Mouse (Mus musculus) cerebellum, adult (tissue): ENCODE measurements around the gene Rapgefl1.

ENCODE experiments used
- ATAC-seq: cut with Nextera tagmentation; 2 replicates; pipeline ENCODE4 v1.9.2; 2017; ENCODE audit warnings: mild to moderate bottlenecking, moderate library complexity, mixed read lengths; ENCODE audit not compliant: insufficient number of reproducible peaks, low FRiP score, low TSS enrichment

The Rapgefl1 gene

GRCm38 (mm10) chr11:98850100-98851093 lies 13.8 kb downstream of the Rapgefl1 start:
- ATAC-seq, result no peak

DNA sequence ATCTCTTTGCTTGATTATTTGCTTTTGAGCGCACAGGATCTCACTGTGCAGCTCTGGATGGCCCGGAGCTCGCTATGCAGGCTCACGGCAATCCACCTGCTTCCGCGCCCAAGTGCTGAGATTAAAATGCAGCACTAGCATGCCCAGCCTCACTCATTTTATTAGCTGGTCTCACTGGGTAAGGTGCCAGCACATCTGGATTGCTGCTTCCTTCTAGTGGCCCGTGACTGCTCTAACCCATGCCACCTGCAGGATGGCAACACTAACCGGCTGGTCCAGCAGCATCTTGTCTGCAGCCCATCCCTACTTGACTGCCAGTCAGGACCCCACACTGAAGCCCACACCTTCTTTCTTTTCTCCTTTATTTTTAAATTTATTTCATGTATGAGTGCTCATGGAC lies 17.5 kb downstream of the Rapgefl1 start:
- ATAC-seq, result no peak

- ATAC-seq, result no peak
Measured at GRCm38 (mm10) chr11:98854659-98855058, 18.1 kb downstream of the Rapgefl1 start.

GRCm38 (mm10) chr11:98858759-98859731 lies 22.5 kb downstream of the Rapgefl1 start:
- ATAC-seq, result 0 out of 2 replicates have a peak, but pooled peaks have one; percentile 52

DNA sequence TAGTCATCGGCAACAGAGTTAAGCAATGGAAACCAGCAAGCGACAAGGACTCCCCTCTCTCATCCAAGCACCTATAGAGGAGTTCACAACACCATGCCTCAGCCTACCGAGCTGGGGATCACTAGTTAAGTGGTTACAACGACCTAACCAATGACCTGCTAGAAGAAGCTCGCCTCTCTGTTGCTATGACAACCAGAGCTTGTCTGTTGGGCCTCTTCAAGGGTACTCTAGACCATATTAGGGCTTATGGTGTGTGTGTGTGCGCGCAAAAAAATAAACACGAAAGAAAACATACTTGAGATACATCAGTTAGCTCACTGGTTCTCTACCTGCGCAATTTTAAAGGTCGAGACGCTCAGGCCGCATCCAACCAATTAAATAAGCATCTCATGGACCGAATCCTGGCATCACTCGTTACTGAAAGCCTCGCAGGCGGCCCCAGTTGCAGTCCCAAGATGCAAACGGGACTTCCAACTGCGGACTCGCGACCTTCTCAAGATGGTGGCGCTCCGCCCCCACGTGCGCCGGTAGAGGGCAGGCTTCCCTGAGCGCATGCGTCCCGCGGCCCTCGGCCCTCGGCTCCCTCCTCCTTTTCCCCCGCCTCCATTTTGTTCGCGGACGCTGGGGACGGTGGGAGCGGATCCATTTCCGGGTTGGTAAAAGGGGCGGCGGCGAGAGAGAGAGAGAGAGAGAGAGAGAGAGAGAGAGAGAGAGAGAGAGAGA lies 26.6 kb downstream of the Rapgefl1 start, which contains the start of gene Wipf2:
Wipf2 (plus strand) TSS at position 611 of the 723 bp plus-strand sequence.
- peak; percentile 78; the same call in 1 of the 2 replicates for ATAC-seq

DNA sequence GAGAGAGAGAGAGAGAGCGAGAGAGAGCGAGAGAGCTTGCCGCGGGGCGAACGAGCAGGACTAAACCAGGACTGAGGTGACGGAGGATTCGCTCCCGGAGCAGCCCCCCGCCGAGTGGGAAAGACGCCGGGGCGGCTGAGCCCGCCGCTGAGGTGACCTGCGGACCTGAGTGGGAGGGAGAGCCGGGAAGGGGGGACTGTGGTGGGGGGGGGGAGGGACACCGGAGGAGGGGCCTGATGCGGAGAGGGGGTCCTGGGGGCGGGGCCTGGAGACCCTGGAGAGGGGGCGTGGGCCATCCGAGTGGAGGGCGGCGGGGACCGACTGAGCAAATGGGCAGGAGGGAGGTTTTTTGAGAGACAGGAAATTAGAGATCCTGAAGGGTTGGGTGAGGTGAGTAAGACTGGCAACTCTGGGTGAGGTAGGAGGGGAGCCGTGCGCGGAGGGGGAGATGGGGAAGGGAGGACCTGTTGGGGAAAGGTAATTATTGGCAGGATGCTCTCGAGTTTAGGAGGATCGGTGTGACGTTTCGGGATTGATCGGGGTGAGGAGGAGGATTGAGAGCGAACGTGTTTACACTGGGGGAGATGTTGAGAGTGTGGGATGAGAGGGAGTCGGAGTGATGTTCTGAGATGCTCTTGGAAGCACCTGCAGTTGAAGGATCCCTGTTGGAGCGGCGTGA lies 27.3 kb downstream of the Rapgefl1 start:
- no peak for ATAC-seq

DNA sequence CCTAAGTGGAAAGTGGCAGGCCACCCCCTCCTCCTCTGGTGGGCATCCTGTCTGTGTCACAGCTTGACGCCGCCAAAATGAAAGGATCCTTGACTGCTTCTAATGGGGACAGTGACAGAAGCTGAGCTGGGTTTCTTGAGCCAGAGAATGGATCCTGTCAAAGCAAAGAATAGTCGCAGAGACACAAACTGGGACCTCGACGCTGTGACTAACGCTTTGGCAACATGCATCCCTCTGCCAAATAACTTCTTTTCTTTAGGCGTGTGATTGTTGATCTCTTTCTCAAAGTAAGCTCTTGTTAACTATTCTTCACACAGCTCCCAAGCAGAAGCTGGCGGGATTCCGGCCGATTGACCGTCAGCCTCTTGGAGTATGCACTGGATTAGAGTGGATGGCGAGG lies 30.7 kb downstream of the Rapgefl1 start:
- ATAC-seq, result no peak

- no peak for ATAC-seq
Measured at GRCm38 (mm10) chr11:98869906-98870305, 33.3 kb downstream of the Rapgefl1 start.

DNA sequence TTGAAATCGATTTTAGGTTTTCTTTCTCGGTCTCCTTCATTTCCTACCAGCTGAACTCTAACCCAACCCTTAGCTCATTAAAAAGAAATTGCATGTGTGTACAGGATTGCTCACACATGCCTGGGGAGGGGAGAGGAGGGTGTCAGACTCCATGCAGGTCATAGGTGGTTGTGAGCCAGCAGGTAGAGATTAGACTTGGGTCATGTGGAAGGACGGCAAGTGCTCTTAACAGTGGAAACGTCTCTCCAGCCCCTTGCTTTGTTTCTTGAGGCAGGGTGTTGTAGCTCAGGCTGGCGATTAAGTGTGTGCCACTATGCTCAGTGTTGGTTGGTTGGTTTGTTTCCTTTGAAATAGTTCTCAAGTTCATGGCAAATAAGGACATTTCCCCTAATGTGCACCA lies 34.2 kb downstream of the Rapgefl1 start:
- no peak for ATAC-seq

DNA sequence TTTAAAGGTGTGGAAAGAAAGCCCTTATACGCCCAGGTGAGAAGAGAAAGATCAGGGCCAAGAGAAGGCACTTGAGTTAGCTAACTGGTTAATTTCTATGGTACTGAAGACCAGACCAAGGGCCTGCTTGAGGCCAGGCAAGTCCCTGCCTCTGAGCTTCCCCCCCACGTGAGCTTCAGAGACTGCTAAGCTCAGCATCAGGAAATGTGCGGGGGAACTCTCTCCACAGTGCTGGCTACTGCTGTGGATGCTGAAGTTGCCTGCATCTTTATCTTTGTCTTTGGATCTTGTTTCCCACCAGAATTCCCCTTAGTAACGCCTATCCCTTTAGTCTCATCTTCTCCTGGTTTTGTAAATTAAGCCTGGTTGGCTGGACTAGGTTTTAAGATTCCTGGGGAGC lies 34.8 kb downstream of the Rapgefl1 start:
- ATAC-seq, result no peak

GRCm38 (mm10) chr11:98872040-98872439 lies 35.5 kb downstream of the Rapgefl1 start:
- ATAC-seq, result peak; percentile 40; the same call in 1 of the 2 replicates

- ATAC-seq, result no peak
Measured at GRCm38 (mm10) chr11:98873900-98874299, 37.3 kb downstream of the Rapgefl1 start.

DNA sequence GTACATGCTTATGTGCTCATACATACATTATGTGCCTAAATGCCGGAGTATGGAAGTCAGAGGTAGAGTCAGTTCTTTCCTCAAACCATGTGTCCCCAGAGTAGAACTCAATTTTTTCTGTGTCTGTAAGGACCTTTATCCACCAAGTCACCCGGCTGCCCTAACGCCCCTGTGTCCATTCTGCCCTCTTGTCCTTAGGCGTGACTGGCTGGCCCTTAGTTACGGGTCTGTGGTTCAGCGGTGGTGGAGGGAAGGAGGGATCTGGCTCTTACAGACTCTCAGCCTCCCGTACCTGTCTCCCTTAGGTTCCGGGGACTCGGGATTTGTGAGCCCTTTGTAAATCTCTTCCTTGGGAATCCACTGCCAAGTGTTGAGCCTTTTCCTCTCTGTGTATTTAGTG lies 40.4 kb downstream of the Rapgefl1 start:
- no peak for ATAC-seq

DNA sequence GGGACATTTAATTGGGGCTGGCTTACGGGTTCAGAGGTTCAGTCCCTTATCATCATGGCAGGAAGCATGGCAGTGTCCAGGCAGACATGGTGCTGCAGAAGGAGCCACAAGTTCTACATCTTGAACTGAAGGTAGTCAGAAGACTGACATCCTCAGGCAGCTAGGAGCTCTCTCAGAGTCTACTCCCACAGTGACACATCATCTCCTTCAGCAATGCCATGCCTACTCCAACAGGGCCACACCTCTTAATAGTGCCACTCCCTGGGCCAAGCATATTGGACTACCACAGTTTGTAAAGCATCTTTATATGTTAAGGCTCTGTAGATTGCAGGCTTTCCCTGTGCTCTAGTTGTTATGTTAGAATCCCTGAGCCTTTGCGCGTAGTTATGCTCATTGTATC lies 51.1 kb downstream of the Rapgefl1 start:
- no peak for ATAC-seq

DNA sequence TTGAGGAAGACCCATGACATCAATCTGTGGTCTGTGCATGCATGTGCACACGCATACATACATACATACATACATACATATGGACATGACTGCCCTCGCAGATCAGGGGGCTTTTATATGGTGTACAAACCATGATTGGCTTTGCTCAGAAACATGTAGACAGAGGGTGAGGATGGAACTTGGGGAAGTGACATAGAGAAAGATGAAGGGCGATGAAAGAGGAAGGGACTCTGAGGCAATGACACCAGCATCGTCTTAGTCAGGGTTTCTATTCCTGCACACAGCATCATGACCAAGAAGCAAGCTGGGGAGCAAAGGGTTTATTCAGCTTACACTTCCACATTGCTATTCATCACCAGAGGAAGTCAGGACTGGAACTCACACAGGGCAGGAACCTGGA lies 52.5 kb downstream of the Rapgefl1 start:
- no peak for ATAC-seq

DNA sequence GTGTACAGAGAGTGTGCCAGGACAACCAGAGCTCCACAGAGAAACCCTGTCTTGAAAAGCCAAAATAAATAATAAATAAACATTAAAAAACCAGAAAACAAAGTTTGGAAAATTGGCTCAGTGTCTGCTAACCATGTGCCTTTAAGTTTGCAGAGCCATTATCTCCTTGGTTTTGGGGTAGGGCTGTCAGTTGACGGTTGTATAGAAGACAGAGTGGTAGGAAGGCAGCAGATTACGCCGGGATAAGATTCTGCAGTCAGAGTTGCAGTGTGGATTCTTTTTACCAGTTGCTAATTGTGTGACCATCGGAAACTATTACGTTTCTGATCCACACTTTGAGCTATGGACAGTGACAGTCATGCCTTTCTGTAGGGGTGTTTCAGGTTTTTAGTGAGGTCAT lies 53.4 kb downstream of the Rapgefl1 start:
- no peak for ATAC-seq

DNA sequence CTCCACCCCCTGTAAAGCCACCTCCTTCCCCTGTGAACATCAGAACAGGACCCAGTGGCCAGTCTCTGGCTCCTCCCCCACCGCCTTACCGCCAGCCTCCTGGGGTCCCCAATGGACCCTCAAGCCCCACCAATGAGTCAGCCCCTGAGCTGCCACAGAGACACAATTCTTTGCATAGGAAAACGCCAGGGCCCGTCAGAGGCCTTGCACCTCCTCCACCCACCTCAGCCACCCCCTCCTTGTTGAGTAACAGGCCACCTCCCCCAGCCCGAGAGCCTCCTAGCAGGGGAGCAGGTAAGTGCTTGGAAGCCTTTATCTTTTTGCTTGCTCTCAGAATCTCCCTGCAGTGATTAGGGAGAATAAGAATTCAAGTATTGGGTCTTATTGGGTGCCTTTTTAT lies 55.8 kb downstream of the Rapgefl1 start:
- no peak for ATAC-seq

- no peak for ATAC-seq
Measured at GRCm38 (mm10) chr11:98900529-98901125, 64.0 kb downstream of the Rapgefl1 start.

DNA sequence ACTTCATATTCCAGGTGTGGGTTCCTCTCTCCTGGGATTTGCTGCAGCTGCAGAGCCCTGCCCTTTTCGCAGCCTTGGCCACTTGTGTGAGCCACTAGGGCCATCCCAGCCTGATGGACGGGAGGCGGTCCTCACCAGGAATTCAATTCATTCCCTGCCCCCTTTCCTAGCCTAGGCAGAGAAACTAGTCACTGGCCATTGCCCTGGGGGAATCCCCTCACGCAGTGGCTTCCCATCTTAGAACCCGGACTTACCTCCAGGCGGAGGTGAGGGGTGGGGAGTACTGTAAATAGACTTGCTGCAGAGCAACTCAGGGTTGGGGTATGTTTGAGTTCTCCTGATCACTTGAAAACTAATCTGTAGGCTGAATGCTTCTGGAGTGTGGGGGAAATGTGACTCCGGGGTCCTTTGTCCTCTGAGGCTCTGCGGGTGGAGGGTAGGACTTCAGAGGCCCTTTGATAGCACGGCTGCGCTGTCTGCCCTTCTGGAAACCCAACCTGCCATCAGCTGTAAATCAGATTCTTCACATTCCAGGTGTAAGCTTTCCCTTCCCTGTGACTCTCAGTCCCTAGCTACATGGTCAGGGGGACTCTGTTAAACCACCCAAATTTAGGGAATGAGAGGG lies 66.1 kb downstream of the Rapgefl1 start:
- no peak for ATAC-seq
